Mouse (Mus musculus) heart, adult 2 months (tissue): ENCODE data around the gene Ncapd3. TPM values are rescaled to one million over a fixed set of nuclear protein-coding genes. Genes with fewer than 3 reads are reported as not detected.
A peak's percentile ranks its signal among the peaks of the same experiment; 100 is the strongest.

Experiments used
- DNase-seq, 2 experiments: peaks; one replicate each; pipeline ENCODE4 v3.0.0; 2021
- H3K27ac ChIP-seq: fragments of 200-600 bp; 2 replicates; pipeline ENCODE4 v1.8.1; 2022
- H3K27me3 ChIP-seq: fragments of 200-500 bp; 2 replicates; pipeline ENCODE4 v1.6.1; 2012; ENCODE audit warnings: mild to moderate bottlenecking, low read length, inconsistent platforms, mixed read lengths; ENCODE audit not compliant: control insufficient read depth, insufficient read depth
- H3K36me3 ChIP-seq: fragments of 200-500 bp; 2 replicates; pipeline ENCODE4 v1.6.1; 2012; ENCODE audit warnings: low read length, inconsistent platforms; ENCODE audit not compliant: control insufficient read depth, insufficient read depth
- H3K4me1 ChIP-seq: fragments of 200-500 bp; 2 replicates; pipeline ENCODE4 v1.6.1; 2011; ENCODE audit warnings: low read length; ENCODE audit not compliant: control insufficient read depth, insufficient read depth
- H3K4me3 ChIP-seq: fragments of 200-600 bp; 2 replicates; pipeline ENCODE4 v1.8.1; 2022
- H3K79me2 ChIP-seq: fragments of 200-500 bp; replicated peaks from 2 replicates; pipeline ENCODE4 v1.6.1; 2012; ENCODE audit warnings: mild to moderate bottlenecking, inconsistent platforms, low read length, moderate library complexity, mixed read lengths; ENCODE audit not compliant: control insufficient read depth, insufficient read depth
- H3K9ac ChIP-seq: fragments of 200-500 bp; 2 replicates; pipeline ENCODE4 v1.6.1; 2012; ENCODE audit warnings: low read depth, mild to moderate bottlenecking, control low read depth, inconsistent platforms, low read length, mixed read lengths
- CTCF ChIP-seq: fragments of 200-600 bp; IDR thresholded peaks from 2 replicates; pipeline ENCODE4 v1.8.1; 2022; ENCODE audit warnings: antibody characterized with exemption, mild to moderate bottlenecking, moderate library complexity
- EP300 ChIP-seq: fragments of 200-500 bp; IDR thresholded peaks from 2 replicates; pipeline ENCODE4 v1.6.1; 2011; ENCODE audit warnings: low read depth, low read length, control low read depth; ENCODE audit not compliant: insufficient read depth
- POLR2A ChIP-seq: fragments of 200-500 bp; IDR thresholded peaks from 2 replicates; pipeline ENCODE4 v1.6.1; 2011; ENCODE audit warnings: mild to moderate bottlenecking, low read depth, low read length, control low read depth; ENCODE audit not compliant: insufficient read depth
- WGBS: fragments of 180-500 bp; shearing (Covaris S2); methylation state at CpG from one replicate; pipeline ENCODE4 v1.1.7; 2018; 5-methylcytosine and 5-hydroxymethylcytosine counted together
- intact Hi-C: fragments of 180-260 bp; cut with DNase I; formaldehyde crosslinking; loops from one replicate; pipeline ENCODE4 v1.15.1; 2025
- polyA plus RNA-seq: library from polyadenylated mRNA; depleted of rRNA; stranded (reverse); fragments of >200 nt; gene quantifications from 2 replicates; pipeline ENCODE4 v1.2.3, GENCODE M21; 2012
- total RNA-seq, 2 experiments: library from RNA; stranded (reverse); gene quantifications; 2 replicates each; pipeline ENCODE4 v1.2.3; 2021

The Ncapd3 gene
- total and polyA plus RNA-seq, 3 experiments = 8.5 to 10.0 (median 9.0) TPM

- no peak for DNase-seq
- H3K4me3 ChIP-seq = no peak overlapping the region
- TF ChIP-seq CTCF (no peak), POLR2A (no peak), EP300 (no peak)
- H3K36me3 ChIP-seq = no peaks in the 10 kb centered on the region
- H3K9ac ChIP-seq = no peak overlapping the region
- intact Hi-C loops = no loop called here
- H3K79me2 ChIP-seq = no peaks in the 10 kb centered on the region
- 92% methylated on average over 3 of the region's 3 CpGs for WGBS
- no peak overlapping the region for H3K27ac ChIP-seq
- no peaks in the 10 kb centered on the region for H3K4me1 ChIP-seq
- no peaks in the 10 kb centered on the region for H3K27me3 ChIP-seq
Measured at GRCm38 (mm10) chr9:27005231-27005630, 24.7 kb upstream of the Ncapd3 start.

- Histone ChIP-seq H3K9ac (no peak overlapping the region), H3K79me2 (no peaks in the 10 kb centered on the region), H3K36me3 (no peaks in the 10 kb centered on the region), H3K27me3 (no peaks in the 10 kb centered on the region), H3K4me1 (no peaks in the 10 kb centered on the region), H3K27ac (no peak overlapping the region), H3K4me3 (no peak overlapping the region)
- TF ChIP-seq POLR2A (no peak), CTCF (no peak), EP300 (no peak)
- no peak for DNase-seq
- intact Hi-C loops = no loop called here
- 100% methylated on average over 1 of the region's 1 CpGs for WGBS
Measured at GRCm38 (mm10) chr9:27005933-27006332, 24.0 kb upstream of the Ncapd3 start.

- Histone ChIP-seq H3K79me2 (no peaks in the 10 kb centered on the region), H3K9ac (no peak overlapping the region), H3K4me1 (no peaks in the 10 kb centered on the region), H3K27ac (no peak overlapping the region), H3K36me3 (no peaks in the 10 kb centered on the region), H3K4me3 (no peak overlapping the region), H3K27me3 (no peaks in the 10 kb centered on the region)
- TF ChIP-seq POLR2A (no peak), CTCF (0 out of 2 replicates have a peak, but pooled peaks have one; percentile 13), EP300 (no peak)
- DNase-seq = no peak
- WGBS = 92% methylated on average over 5 of the region's 5 CpGs
- intact Hi-C loops = no loop called here
Measured at GRCm38 (mm10) chr9:27006866-27007265, 23.1 kb upstream of the Ncapd3 start.

GRCm38 (mm10) chr9:27009231-27009630 lies 20.7 kb upstream of the Ncapd3 start:
- no peak for DNase-seq
- no peak overlapping the region for H3K9ac ChIP-seq
- H3K79me2 ChIP-seq = no peaks in the 10 kb centered on the region
- 75% methylated on average over 5 of the region's 5 CpGs for WGBS
- peaks cover 2% of the 10 kb centered on the region for H3K4me1 ChIP-seq
- peaks cover 3% of the 10 kb centered on the region; the same call in 1 of the 2 replicates for H3K36me3 ChIP-seq
- no peak for TF ChIP-seq POLR2A
- TF ChIP-seq EP300 = no peak
- no peak for TF ChIP-seq CTCF
- no peak overlapping the region for H3K27ac ChIP-seq
- H3K4me3 ChIP-seq = no peak overlapping the region
- no peaks in the 10 kb centered on the region for H3K27me3 ChIP-seq
- intact Hi-C loops = no loop called here

GRCm38 (mm10) chr9:27011572-27011971 lies 18.4 kb upstream of the Ncapd3 start:
- H3K36me3 ChIP-seq = peaks cover 17% of the 10 kb centered on the region
- no peak overlapping the region for H3K9ac ChIP-seq
- H3K4me1 ChIP-seq = peaks cover 6% of the 10 kb centered on the region
- no peak for TF ChIP-seq CTCF
- no peaks in the 10 kb centered on the region; the same call in 1 of the 2 replicates for H3K79me2 ChIP-seq
- 80% methylated on average over 4 of the region's 4 CpGs for WGBS
- DNase-seq = no peak
- intact Hi-C loops = no loop called here
- no peak overlapping the region for H3K4me3 ChIP-seq
- no peaks in the 10 kb centered on the region for H3K27me3 ChIP-seq
- no peak overlapping the region for H3K27ac ChIP-seq

- Histone ChIP-seq H3K79me2 (peaks cover 9% of the 10 kb centered on the region), H3K4me1 (peaks cover 9% of the 10 kb centered on the region), H3K27ac (no peak overlapping the region), H3K9ac (no peak overlapping the region), H3K36me3 (peaks cover 28% of the 10 kb centered on the region), H3K4me3 (no peak overlapping the region), H3K27me3 (no peaks in the 10 kb centered on the region)
- DNase-seq = no peak
- 91% methylated on average over 10 of the region's 10 CpGs for WGBS
- no peak for TF ChIP-seq CTCF
- no peak for TF ChIP-seq POLR2A
- TF ChIP-seq EP300 = no peak
- intact Hi-C loops = no loop called here
Measured at GRCm38 (mm10) chr9:27018961-27019360, 11.0 kb upstream of the Ncapd3 start.

- intact Hi-C loops = no loop called here
- Histone ChIP-seq H3K4me1 (peaks cover 13% of the 10 kb centered on the region), H3K27me3 (no peaks in the 10 kb centered on the region), H3K9ac (no peak overlapping the region), H3K36me3 (peaks cover 10% of the 10 kb centered on the region), H3K4me3 (no peak overlapping the region), H3K27ac (no peak overlapping the region), H3K79me2 (peaks cover 11% of the 10 kb centered on the region)
- no peak for DNase-seq
- WGBS = 46% methylated on average over 4 of the region's 4 CpGs
- no peak for TF ChIP-seq POLR2A
- TF ChIP-seq CTCF = no peak
- no peak for TF ChIP-seq EP300
Measured at GRCm38 (mm10) chr9:27023681-27024080, 6.3 kb upstream of the Ncapd3 start.
